Mouse (Mus musculus) adrenal gland, postnatal 10 days (tissue): Measurements from ENCODE around the gene Lbhd2. TPM values are rescaled to one million over a fixed set of nuclear protein-coding genes. Genes with fewer than 3 reads are reported as not detected.

Source experiments
- DNase-seq: peaks from one replicate; pipeline ENCODE4 v3.0.0; 2021; ENCODE audit warnings: mixed read lengths
- total RNA-seq, 2 experiments: library from RNA; stranded (reverse); gene quantifications; 2 replicates each; pipeline ENCODE4 v1.2.3; 2021

Gene Lbhd2
- total RNA-seq, 2 experiments from 2014 or later: 0.48 TPM; not detected in 1

DNA sequence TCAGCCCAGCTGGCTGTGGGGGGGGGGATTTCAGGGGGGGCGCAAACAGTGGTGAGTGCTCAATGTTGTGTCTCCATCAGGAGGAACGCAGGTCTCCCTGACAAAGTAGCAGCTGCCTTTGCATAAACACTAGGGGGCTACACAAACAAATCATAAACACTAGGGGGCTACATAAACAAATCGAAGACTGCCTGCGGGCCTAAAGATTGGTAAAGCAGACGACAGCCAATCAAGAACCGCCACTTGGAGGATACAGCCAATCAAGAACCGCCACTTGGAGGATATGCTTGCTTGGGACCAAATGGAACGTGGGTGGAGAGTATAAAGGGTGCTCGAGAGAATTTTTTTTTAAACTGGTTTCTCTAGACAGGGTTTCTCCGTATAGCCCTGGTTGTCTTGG is 1.7 kb upstream of the Lbhd2 start:
- no peak for DNase-seq

DNA sequence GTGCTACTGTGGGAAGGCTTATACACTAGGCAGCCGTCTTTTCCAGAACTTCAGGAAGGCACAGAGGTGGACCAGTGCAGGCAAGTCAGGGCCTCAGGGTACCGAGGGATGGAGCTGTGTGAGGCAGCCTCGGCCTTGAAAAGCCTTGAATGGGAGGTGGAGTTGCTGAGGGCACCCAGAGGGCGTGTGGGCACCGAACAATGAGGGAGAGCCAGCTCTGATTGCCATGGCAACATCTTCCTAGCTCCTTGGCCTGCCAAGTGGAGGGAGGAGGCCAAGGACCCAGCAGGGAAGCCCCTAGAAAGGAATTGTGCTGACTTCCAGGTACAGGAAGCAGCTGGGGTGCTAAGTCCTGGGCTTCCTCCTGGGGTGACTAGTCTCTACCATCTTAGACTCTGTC is 3.0 kb downstream of the Lbhd2 start:
- DNase-seq: no peak

DNA sequence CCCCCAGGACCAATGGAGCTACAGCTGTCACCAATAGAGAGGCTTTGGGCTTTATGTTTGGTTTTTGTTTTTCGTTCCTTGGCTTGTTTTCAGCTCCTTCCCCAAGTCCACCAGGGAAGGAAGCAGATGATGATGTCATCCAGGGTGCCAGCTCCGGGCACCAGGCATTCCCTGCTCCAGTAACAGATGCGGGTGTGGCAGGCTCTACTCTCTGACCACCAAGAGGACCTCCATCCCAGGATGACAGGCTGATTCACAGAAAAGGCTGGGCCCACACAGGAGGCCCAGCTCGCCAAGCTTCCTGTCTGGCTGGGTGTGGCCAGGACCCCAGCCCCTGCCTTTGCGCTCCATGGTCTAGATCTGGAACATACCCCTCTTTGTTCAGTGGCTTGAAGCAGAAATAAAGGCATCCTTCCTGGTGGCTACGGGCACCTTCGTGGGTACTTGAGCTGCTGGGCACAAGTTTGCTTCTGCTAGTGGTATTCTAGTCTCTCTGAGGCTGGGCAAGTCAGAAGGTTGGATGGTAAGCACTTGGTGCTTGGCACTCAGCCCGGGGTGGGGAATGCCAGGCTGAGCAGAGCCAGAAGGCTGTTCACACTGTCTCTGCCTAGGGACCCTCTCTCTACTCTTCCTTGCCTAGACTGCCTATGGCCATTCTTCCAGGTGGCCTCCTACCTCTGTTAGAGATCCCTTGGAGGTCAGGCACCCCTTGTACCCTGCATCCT is 5.2 kb downstream of the Lbhd2 start:
- no peak for DNase-seq

DNA sequence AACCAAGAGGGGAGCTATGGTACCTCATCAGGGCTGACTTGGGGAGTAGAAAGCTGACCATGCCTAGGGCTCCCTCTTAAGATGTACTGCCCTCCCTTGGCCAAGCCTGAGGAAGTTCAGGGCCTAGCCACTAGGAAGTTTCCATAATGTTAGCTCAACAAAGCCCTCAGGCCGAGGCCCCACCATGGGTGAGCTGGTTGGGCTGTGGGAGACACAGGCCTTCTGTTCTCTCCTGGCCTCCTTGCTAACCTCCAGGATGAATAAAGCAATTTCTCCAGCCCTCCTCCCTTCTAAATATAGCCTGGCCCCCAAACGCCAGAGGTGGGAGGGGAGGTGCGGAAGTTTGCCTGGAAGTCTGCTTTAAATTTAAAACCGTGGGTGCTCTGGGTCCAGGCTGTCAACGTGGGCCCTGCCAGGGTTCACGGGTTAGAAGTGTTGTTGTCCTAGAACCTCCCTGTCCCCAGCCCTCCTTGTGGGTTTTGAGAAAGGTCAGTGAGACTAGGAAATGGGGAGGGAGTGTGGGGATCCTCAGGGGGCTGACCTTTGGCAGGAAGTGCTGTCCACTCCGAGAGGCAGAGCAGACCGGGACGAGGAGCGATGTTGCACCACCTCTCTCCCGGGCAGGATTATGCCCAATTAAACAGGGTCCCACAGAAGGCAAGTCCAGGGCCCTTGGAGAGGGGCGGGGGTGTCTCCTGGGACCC is 6.1 kb downstream of the Lbhd2 start:
- DNase-seq: peak; percentile 46

DNA sequence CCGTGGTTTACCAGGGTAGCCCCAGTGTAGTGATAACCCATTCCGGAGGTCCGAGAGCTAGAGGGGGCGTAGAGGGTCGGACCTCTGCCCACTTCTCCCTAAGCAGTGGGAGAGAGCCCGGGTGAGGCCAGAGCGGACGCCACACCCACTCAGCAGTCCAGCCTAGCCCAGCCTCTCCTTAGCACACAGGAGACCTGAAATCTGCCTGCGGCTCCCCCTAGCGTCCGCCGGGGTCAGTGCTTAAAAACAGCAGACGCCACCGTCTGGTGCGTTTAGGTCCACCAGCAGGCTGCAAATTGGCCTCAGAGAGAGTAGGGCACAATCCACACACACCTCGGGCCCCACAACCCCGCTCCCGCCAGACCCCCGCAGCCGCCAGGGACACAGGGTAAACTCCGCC is 6.7 kb downstream of the Lbhd2 start:
- DNase-seq: peak; percentile 95

DNA sequence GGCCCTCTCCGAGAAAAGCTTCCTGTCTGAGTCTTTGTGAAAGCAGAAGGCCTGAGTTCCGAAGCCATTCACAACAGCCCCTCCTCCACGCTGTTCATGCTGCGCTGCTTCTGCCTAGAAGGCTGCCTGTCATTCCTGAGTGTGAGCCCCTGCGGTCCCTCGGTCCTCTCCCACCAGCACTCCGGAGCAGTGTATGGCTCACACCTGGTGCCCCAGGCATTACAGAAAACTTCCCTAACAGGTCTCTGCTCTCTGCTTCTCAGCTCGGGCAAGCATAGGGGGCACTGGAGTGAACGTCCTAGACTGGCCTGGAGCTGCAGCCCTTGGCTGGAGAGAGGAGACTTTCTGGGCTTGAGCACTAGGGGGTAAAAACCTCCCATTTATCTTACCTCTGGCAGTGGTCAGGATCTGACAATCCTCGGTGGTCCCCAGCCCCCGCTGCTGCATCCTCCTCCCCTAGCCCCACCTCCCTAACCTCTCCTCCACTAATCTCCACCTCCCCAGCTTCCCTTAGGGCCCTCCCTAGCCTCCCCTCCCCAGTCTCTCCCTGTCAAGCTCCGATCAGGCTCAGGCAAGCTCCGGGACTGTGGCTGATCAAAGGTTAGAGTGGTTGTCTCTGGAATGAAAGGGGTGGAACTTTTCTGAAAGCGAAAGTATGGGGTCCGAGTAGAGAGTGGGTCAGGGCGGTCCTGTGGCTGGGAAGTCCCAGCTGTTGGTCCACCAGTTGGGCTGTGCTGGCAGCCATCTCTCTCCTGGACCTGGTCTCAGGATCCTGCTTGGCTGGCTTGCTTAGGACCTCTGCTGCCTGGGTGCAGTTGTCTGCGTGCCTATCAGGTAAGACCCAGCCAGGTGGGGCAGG is 10.5 kb downstream of the Lbhd2 start, which contains the start of gene Exoc3l4:
TSS of gene Exoc3l4 (plus strand) at position 97 of the 859 bp plus-strand sequence.
- DNase-seq: no peak

DNA sequence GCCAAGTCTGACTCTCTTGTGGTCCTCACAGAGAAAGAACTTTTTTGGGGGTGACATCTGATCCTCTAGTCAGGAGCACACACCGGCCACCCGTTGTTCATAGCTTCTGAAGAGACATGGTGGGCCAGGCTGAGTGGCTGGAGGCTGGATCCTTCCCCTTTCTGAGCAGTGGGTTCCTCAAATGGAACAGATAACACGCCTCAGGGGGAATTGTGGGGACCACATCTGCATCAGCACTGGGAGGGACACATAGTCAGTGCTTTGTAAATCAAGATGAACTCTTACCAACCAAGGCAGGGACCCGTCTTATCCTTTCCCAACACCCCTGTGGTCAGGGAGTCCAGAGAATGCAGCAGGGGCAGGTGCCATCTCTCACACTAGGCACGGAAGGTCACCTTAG is 13.3 kb downstream of the Lbhd2 start:
- no peak for DNase-seq

DNA sequence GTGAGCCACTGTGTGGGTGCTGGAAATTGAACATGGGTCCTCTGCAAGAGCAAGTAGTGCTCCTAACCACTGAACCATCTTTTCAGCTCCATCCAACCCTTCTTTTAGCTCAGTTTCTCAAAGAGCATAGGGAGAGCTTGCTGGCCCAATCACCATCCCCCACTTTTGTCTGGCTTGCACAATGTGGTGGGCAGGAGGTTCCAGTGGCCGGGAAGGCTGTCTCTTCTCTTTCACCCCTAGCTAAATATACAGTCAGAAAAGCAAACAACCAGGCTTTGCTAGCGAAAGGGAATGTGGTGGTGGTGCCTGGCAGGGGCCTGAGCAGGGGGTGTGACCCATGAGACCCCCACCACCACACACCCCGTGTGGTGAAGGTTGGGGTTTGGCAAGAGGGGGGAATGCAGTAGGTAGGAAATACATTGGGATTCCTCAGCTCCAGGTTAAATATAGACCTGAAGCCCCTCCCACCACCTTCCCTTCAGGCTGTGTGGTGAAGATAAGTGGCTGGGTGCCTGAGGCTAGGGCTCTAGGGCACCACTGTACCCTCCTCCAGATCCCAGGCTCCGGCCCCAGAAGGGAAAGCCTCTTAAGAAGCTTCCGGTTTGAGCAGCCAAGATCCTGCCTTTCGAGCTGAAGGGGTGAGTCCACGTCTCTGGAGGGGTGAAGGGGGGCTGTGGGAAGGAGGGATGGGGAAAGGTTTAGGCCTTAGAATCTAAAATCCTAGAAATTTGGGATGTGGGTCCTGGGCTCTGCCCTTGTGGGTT is 14.5 kb downstream of the Lbhd2 start:
- DNase-seq: no peak

DNA sequence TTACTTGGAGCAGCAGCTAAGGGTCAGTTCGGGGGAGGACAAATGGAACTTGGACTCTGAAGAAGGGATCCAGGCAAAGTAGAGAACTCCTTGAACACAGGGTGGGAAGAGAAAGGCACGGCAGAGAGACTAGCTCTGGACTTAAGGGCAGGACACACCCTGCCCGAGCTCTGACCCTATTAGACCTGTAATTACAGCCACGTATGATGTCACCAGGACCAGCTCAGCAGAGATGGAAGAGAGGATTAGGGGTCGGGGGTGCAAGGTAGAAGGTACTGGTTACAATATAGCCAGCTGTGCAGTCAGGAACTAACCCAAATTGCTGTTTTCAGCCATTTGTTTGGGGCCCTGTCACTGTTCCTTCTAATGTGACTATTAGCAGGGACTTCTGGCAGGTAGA is 16.2 kb downstream of the Lbhd2 start:
- DNase-seq: no peak

DNA sequence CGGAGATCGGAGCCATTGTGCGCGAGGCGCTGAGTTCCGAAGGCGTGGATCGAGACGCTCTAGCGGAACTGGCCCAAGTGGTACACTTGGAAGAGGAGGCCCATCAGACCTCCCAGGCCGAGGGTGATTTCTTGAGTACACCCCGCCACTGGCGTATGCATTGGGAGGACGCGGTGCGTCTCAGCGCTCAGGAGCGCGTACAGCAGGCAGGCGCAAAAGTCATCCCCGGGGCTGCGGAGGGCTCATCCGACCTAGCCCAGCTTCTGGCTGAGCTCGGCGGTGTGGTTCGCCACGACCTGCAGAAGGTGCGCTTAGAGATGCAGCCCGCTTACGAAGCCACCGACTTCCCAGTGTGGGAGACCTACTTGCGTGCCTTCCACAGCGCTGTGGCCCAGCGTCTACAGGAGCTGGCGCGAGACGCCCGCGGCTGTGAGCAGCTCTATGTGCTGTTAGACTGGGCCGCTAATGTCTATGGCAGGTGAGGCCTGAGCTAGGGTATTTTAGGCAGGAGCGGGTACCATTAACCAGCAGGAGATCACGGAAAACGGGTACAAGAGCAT is 17.0 kb downstream of the Lbhd2 start:
- DNase-seq: no peak

DNA sequence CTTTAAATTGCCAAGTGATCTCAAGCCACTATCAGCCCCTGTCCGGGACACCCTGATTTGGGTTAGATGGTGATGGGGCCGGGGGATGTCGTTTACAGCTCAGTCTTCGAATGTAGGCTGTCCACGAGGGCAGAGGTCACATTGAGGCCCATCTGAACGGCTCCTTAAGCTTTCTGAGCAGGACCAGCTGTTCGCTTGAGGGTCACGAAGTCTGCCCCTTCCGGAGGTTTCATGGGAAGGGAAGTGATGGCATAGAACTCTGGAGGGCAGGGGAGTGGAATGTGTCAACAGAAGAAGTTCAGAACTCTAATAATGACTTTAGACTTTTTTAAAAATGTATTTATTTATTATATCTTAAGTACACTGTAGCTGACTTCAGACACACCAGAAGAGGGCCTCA is 17.9 kb downstream of the Lbhd2 start:
- DNase-seq: no peak

DNA sequence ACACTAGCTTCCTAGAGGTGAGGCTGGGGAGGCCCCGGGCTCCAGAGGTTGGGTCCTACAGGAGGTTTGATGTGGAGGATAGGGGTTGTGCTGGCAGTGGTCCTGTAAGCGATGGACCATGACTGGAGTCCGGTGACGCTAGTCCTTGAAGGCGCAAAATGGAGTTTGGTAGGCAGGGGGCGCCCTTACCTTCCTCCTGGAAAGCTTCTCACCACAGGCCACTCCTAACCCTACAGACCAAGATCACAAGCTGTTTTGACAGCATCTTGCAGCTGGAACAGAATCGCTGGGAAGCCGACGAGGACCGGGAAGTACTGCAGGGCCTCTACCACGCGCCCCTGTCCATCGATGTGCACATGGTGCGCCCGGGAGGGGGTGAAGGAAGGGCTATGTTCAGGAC is 18.6 kb downstream of the Lbhd2 start:
- DNase-seq: peak; percentile 93

DNA sequence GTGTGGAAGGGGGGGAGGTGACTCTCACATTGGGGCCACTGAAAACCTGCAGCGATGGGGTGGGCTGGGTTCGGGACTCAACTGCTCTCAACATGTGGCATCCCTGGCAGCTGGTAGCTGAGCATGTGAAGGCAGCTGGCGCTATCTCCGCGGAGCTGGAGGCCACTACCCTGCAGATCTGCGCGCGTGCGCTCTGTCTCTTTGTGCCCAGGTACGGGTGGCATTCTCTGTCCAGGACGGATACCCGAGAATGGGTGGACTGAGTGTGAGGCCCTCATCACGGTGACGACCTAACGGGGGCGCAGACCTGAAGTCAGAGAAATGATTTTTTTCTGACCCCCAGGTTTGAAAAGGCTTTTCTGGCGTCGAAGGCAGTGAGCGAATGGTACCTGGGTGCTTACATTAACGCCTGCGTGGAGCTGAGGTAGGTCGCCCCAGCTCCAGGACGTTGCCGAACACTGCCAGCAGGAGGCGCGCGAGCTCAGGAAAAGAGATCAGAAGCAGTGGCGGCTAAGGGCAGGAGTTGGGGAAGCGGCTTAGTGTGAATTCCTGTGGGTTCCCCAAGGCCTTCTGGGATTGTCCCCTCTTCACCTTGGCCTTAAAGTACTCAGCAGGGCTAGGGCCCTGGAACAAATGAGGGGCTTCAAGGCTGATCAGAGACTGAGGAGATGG is 19.3 kb downstream of the Lbhd2 start:
- peak; percentile 96 for DNase-seq

DNA sequence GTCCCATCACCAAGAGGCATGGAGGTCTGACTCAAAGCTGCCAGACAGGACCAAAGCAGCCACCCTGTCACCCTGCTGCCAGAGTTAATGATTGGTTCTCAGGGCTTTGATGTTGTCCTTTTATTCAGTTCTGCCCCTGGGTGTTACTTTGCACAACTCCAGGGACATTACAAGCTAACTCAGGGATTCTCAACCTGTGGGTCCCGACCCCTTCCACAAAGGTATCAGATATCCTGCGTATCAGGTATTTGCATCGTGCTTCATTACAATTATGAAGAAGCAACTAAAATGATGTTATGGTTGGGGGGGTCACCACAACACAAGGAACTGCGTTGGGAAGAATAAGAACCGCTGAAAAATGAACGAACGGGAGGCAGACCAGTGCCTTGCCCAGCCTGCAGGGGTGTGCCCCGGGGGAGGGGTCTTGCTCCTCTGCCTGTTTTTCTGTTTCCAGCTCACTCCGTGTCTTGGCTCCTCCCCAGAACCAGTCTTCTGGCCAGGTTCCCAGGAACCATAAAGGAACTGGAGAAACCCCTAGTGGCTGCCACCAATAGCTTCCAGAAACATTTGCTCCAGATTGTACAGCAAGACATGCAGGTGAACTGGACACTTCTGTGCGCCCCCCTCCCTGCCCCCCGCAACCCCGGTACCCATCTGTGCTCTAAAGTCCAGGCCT is 21.0 kb downstream of the Lbhd2 start:
- DNase-seq: no peak

DNA sequence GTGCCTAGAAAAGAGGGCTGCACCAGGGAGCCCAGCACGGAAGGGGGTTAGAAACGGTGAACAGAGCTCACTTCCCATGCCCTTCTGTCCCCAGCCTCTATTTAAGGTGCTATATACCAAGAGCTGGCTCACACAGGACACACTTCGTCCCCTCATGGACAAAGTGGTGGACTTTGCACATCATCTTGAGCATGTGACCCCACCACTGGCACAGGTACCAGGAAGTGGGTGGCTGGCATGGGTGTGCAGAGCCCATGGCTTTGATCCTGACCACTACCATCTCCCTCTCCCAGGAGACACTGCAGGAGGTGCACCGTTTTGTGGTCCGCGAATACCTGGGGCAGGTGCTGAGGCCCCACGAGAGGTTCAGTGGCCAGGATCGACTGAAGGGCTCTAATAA is 21.8 kb downstream of the Lbhd2 start:
- DNase-seq: no peak

DNA sequence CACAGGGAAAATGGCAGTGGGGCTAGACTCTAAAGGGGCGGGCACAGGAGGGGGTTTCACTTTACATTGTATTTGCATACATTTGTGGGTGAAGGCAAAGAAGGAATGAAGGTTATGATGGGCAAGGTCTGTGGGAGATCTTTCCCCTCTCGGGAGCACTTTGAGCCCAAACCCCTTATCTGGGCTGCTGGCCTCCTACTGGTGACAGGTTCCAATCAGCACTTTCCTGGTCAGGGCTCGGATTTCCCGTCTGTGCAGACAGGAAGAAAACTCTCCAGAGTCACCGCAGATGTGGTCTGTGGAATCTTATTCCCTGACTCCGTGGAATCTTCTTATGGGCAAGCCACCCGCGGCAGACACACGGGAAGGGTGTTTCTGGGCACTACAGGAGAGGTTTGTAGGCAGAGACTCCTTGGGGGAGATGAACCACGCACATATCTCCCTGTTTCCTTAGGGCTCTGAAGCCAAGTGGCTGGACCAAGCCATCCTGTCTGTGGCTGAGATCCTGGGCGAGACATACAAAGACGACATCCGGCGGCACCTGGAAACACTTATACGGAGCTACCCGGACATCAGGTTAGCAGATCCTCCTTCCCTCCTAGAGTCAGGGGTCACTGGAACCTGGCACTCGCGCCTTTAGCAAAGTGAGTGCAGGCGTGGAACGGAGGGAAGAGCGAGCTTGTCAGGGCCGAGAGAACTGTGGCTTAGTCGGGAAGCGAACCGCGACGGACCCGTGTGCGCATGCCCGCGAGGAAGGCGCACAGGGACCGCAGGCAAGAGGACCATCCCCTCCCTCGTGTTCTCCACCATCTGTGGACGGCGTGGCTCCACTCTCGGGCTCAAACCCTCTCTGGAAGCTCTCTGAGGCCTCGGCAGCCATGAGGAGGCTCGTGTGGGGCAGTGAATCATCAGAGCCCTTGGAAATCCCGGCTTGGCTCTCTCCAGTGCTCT is 22.6 kb downstream of the Lbhd2 start:
- peak; percentile 63 for DNase-seq

DNA sequence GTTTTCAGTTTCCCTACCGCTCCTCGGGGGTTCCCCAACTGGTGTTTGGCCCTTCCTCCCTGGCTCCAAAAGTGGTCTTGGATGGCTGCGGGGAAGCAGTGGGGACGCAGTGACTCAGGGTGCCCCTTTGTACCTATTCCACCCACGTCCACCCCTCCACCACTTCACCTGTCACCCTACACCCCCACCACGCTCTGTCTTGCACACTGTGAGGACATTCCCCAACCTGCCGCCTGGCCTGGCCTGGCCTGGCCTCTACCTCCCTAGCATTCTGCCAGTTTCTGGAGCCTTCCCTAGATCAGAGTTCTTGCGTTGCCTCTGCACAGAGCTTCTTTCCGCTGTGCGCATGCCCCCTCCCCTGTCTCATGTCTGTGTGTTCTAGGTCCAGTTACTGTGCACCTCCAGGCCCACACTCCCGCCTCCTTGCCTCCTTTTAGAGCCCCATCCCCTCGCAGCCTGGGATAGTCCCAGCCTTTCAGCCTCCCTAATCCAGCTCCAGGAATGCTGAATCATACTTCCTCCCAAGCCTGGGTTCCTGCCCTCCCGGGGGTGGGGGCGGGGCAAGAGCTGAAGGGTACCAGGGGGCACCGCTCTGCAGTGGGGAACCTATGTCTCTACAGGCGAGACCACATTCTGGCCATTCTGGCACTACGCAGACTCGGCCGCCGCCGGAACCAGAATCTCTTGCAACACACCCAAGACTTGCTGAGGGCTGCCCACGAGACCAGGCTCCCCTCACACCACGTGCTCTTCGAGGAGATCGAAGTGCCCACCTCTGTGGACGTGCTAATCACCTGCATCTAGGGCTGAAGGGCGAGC is 23.6 kb downstream of the Lbhd2 start:
- peak; percentile 67 for DNase-seq
